Mouse (Mus musculus) CH12.LX (cell line): ENCODE measurements around the gene Odf3l2. TPM values are rescaled to one million over a fixed set of nuclear protein-coding genes. Genes with fewer than 3 reads are reported as not detected.

ENCODE experiments used
- DNase-seq: peaks from one replicate; pipeline ENCODE4 v3.0.0-alpha.2; 2013; ENCODE audit errors: extremely low read depth
- H3K27ac ChIP-seq: 2 replicates; pipeline ENCODE4 v1.5.1; 2012; ENCODE audit warnings: low read depth, mild to moderate bottlenecking, control low read depth, moderate library complexity; ENCODE audit not compliant: insufficient read depth
- H3K27me3 ChIP-seq: replicated peaks from 2 replicates; pipeline ENCODE3; 2012; ENCODE audit warnings: inconsistent platforms
- H3K36me3 ChIP-seq, 2 experiments: replicated peaks in 1 of 2; 2 replicates each; pipeline versions ENCODE3 to v1.6.1; 2012; ENCODE audit warnings: inconsistent platforms in 1 of 2, low read length in 1 of 2, mild to moderate bottlenecking in 1 of 2, mixed read lengths in 1 of 2, moderate library complexity in 1 of 2; ENCODE audit not compliant: control insufficient read depth in 1 of 2, insufficient read depth in 1 of 2
- H3K4me1 ChIP-seq, 2 experiments: 2 replicates each; pipeline ENCODE4 v1.6.1; 2012; ENCODE audit warnings: inconsistent platforms in 1 of 2, moderate library complexity in 1 of 2; ENCODE audit not compliant: insufficient read depth in 2 of 2, control insufficient read depth in 1 of 2
- H3K4me2 ChIP-seq: 2 replicates; pipeline ENCODE4 v1.6.1; 2012; ENCODE audit warnings: low read depth, mild to moderate bottlenecking, control low read depth; ENCODE audit not compliant: poor library complexity, insufficient read depth, severe bottlenecking
- H3K4me3 ChIP-seq, 3 experiments: fragments of 150-350 bp in 1 of 3; sonication (generic) in 1 of 3; replicated peaks in 1 of 3; 2 replicates each; pipeline versions ENCODE3 to v1.5.1; 2011 to 2012; ENCODE audit warnings: low read depth in 2 of 3, low read length in 2 of 3, mild to moderate bottlenecking in 2 of 3, moderate library complexity in 2 of 3, control low read depth in 1 of 3, improper control_type of control experiment in 1 of 3, inconsistent platforms in 1 of 3, mixed read lengths in 1 of 3; ENCODE audit not compliant: poor library complexity in 1 of 3
- H3K79me2 ChIP-seq: replicated peaks from 2 replicates; pipeline ENCODE4 v1.6.1; 2012; ENCODE audit warnings: mild to moderate bottlenecking, moderate library complexity; ENCODE audit not compliant: control insufficient read depth, poor library complexity, insufficient read depth, severe bottlenecking; ENCODE audit errors: extremely low read depth
- H3K9ac ChIP-seq: 2 replicates; pipeline ENCODE4 v1.6.1; 2012; ENCODE audit warnings: low read depth, mild to moderate bottlenecking, control low read depth, moderate library complexity; ENCODE audit not compliant: insufficient read depth
- H3K9me3 ChIP-seq: replicated peaks from 2 replicates; pipeline ENCODE3; 2012; ENCODE audit warnings: low read length, inconsistent platforms, mixed read lengths
- BHLHE40 ChIP-seq: IDR thresholded peaks from 2 replicates; pipeline ENCODE4 v1.6.1; 2011; ENCODE audit warnings: mild to moderate bottlenecking, low read depth, low read length, improper control_type of control experiment
- CHD1 ChIP-seq: IDR thresholded peaks from 2 replicates; pipeline ENCODE4 v1.6.1; 2012; ENCODE audit warnings: low read depth, low read length, improper control_type of control experiment, inconsistent platforms
- CHD2 ChIP-seq: IDR thresholded peaks from 2 replicates; pipeline ENCODE4 v1.6.1; 2011; ENCODE audit warnings: low read length, improper control_type of control experiment
- CTCF ChIP-seq, 2 experiments: IDR thresholded peaks in 1 of 2; conservative IDR thresholded peaks in 1 of 2; 2 replicates each; pipeline ENCODE4 v1.5.1; 2011 to 2012; ENCODE audit warnings: low read depth in 2 of 2, low read length in 2 of 2, improper control_type of control experiment in 1 of 2, inconsistent platforms in 1 of 2, mild to moderate bottlenecking in 1 of 2, moderate library complexity in 1 of 2
- E2F4 ChIP-seq: IDR thresholded peaks from 2 replicates; pipeline ENCODE4 v1.6.1; 2011; ENCODE audit warnings: low read depth, low read length, improper control_type of control experiment; ENCODE audit not compliant: insufficient replicate concordance
- ELF1 ChIP-seq: IDR thresholded peaks from 2 replicates; pipeline ENCODE4 v1.6.1; 2014; ENCODE audit warnings: low read depth, mild to moderate bottlenecking, inconsistent platforms, low read length, improper control_type of control experiment
- EP300 ChIP-seq: IDR thresholded peaks from 2 replicates; pipeline ENCODE4 v1.6.1; 2011; ENCODE audit warnings: low read length, improper control_type of control experiment
- ETS1 ChIP-seq: conservative IDR thresholded peaks from 2 replicates; pipeline ENCODE4 v1.6.1; 2012; ENCODE audit warnings: low read depth, mild to moderate bottlenecking, inconsistent platforms, low read length, improper control_type of control experiment, moderate library complexity
- GABPA ChIP-seq: IDR thresholded peaks from 2 replicates; pipeline ENCODE4 v1.6.1; 2012; ENCODE audit warnings: low read depth, low read length, improper control_type of control experiment, inconsistent platforms; ENCODE audit not compliant: insufficient replicate concordance
- HCFC1 ChIP-seq: IDR thresholded peaks from 2 replicates; pipeline ENCODE4 v1.6.1; 2012; ENCODE audit warnings: low read depth, mild to moderate bottlenecking, inconsistent platforms, low read length, improper control_type of control experiment
- IRF4 ChIP-seq: IDR thresholded peaks from 2 replicates; pipeline ENCODE4 v1.6.1; 2014; ENCODE audit warnings: low read depth, mild to moderate bottlenecking, inconsistent platforms, low read length, improper control_type of control experiment
- JUN ChIP-seq: IDR thresholded peaks from 2 replicates; pipeline ENCODE4 v1.6.1; 2011; ENCODE audit warnings: low read depth, mild to moderate bottlenecking, low read length, improper control_type of control experiment, moderate library complexity; ENCODE audit not compliant: insufficient read depth
- JUND ChIP-seq: conservative IDR thresholded peaks from 2 replicates; pipeline ENCODE4 v1.6.1; 2011; ENCODE audit warnings: low read depth, low read length, improper control_type of control experiment
- KAT2A ChIP-seq: IDR thresholded peaks from 2 replicates; pipeline ENCODE4 v1.6.1; 2012; ENCODE audit warnings: low read length, improper control_type of control experiment, inconsistent platforms; ENCODE audit not compliant: insufficient replicate concordance
- MAFK ChIP-seq: IDR thresholded peaks from 2 replicates; pipeline ENCODE4 v1.6.1; 2011; ENCODE audit warnings: low read length, improper control_type of control experiment; ENCODE audit not compliant: insufficient replicate concordance
- MAX ChIP-seq: IDR thresholded peaks from 2 replicates; pipeline ENCODE4 v1.6.1; 2011; ENCODE audit warnings: low read length, improper control_type of control experiment
- MAZ ChIP-seq: IDR thresholded peaks from 2 replicates; pipeline ENCODE4 v1.6.1; 2012; ENCODE audit warnings: low read depth, mild to moderate bottlenecking, inconsistent platforms, low read length, improper control_type of control experiment, moderate library complexity
- MEF2A ChIP-seq: IDR thresholded peaks from 2 replicates; pipeline ENCODE4 v1.6.1; 2014; ENCODE audit warnings: low read depth, mild to moderate bottlenecking, inconsistent platforms, low read length, improper control_type of control experiment, borderline replicate concordance
- MXI1 ChIP-seq: IDR thresholded peaks from 2 replicates; pipeline ENCODE4 v1.6.1; 2011; ENCODE audit warnings: mild to moderate bottlenecking, low read depth, low read length, improper control_type of control experiment
- MYC ChIP-seq: IDR thresholded peaks from 2 replicates; pipeline ENCODE4 v1.6.1; 2011; ENCODE audit warnings: low read depth, mild to moderate bottlenecking, improper control_type of control experiment, low read length
- NELFE ChIP-seq: IDR thresholded peaks from 2 replicates; pipeline ENCODE4 v1.6.1; 2011; ENCODE audit warnings: low read depth, low read length, improper control_type of control experiment
- NRF1 ChIP-seq: IDR thresholded peaks from 2 replicates; pipeline ENCODE4 v1.6.1; 2014; ENCODE audit warnings: low read depth, mild to moderate bottlenecking, inconsistent platforms, low read length, improper control_type of control experiment, moderate library complexity
- PAX5 ChIP-seq: IDR thresholded peaks from 2 replicates; pipeline ENCODE4 v1.6.1; 2012; ENCODE audit warnings: low read length, inconsistent platforms, mixed read lengths
- POLR2A ChIP-seq: IDR thresholded peaks from 2 replicates; pipeline ENCODE4 v1.6.1; 2011; ENCODE audit warnings: low read depth, mild to moderate bottlenecking, improper control_type of control experiment, low read length
- POLR2AphosphoS2 ChIP-seq: IDR thresholded peaks from 2 replicates; pipeline ENCODE4 v1.6.1; 2011; ENCODE audit warnings: low read depth, low read length, improper control_type of control experiment
- RAD21 ChIP-seq: IDR thresholded peaks from 2 replicates; pipeline ENCODE4 v1.6.1; 2011; ENCODE audit warnings: low read depth, mild to moderate bottlenecking, low read length, improper control_type of control experiment, moderate library complexity
- RCOR1 ChIP-seq: conservative IDR thresholded peaks from 2 replicates; pipeline ENCODE4 v1.6.1; 2012; ENCODE audit warnings: low read depth, mild to moderate bottlenecking, inconsistent platforms, low read length, improper control_type of control experiment
- SIN3A ChIP-seq: IDR thresholded peaks from 2 replicates; pipeline ENCODE4 v1.6.1; 2012; ENCODE audit warnings: low read length, improper control_type of control experiment, inconsistent platforms
- SMC3 ChIP-seq: IDR thresholded peaks from 2 replicates; pipeline ENCODE4 v1.6.1; 2011; ENCODE audit warnings: low read depth, low read length, improper control_type of control experiment
- TBP ChIP-seq: conservative IDR thresholded peaks from 2 replicates; pipeline ENCODE4 v1.6.1; 2011; ENCODE audit warnings: low read depth, low read length, improper control_type of control experiment
- TCF12 ChIP-seq: IDR thresholded peaks from 2 replicates; pipeline ENCODE4 v1.6.1; 2014; ENCODE audit warnings: low read depth, mild to moderate bottlenecking, inconsistent platforms, low read length, improper control_type of control experiment
- UBTF ChIP-seq: IDR thresholded peaks from 2 replicates; pipeline ENCODE4 v1.6.1; 2012; ENCODE audit warnings: low read depth, mild to moderate bottlenecking, inconsistent platforms, low read length, improper control_type of control experiment, moderate library complexity
- USF1 ChIP-seq: IDR thresholded peaks from 2 replicates; pipeline ENCODE4 v1.6.1; 2014; ENCODE audit warnings: low read depth, mild to moderate bottlenecking, inconsistent platforms, low read length, improper control_type of control experiment
- USF2 ChIP-seq: conservative IDR thresholded peaks from 2 replicates; pipeline ENCODE4 v1.6.1; 2011; ENCODE audit warnings: low read depth, low read length, improper control_type of control experiment
- ZC3H11A ChIP-seq: IDR thresholded peaks from 2 replicates; pipeline ENCODE4 v1.6.1; 2012; ENCODE audit warnings: low read depth, mild to moderate bottlenecking, inconsistent platforms, low read length, improper control_type of control experiment
- ZKSCAN1 ChIP-seq: IDR thresholded peaks from 2 replicates; pipeline ENCODE4 v1.6.1; 2012; ENCODE audit warnings: low read depth, inconsistent platforms, low read length, improper control_type of control experiment, borderline replicate concordance
- ZMIZ1 ChIP-seq: IDR thresholded peaks from 2 replicates; pipeline ENCODE4 v1.6.1; 2012; ENCODE audit warnings: low read depth, mild to moderate bottlenecking, inconsistent platforms, low read length, improper control_type of control experiment
- ZNF384 ChIP-seq: IDR thresholded peaks from 2 replicates; pipeline ENCODE4 v1.6.1; 2012; ENCODE audit warnings: low read depth, low read length, improper control_type of control experiment, inconsistent platforms
- dilution Hi-C: fragments of 300-500 bp; cut with MboI; formaldehyde crosslinking; loops from 2 replicates; pipeline ENCODE4 v1.14.3; 2020; ENCODE audit warnings: low sequenced_read_pairs; ENCODE audit not compliant: extremely low pct_unique_long_range_greater_than_20kb, extremely low pct_ligation_motif_present
- in situ Hi-C: fragments of 300-500 bp; cut with MboI; formaldehyde crosslinking; loops from 3 replicates; pipeline ENCODE4 v1.14.3; 2019; ENCODE audit warnings: low sequenced_read_pairs, low pct_ligation_motif_present, low pct_unique_long_range_greater_than_20kb, mixed read lengths
- polyA plus RNA-seq: library from polyadenylated mRNA; unstranded; fragments of >175 nt; gene quantifications from 2 replicates; pipeline ENCODE4 v1.2.1, GENCODE M21; 2012; ENCODE audit warnings: low read depth; ENCODE audit not compliant: insufficient read length
- total RNA-seq, 2 experiments: library from RNA; depleted of rRNA; stranded (reverse); fragments of 300-350 nt in 1 of 2; fragments of >200 nt in 1 of 2; gene quantifications; 2 replicates each; pipeline ENCODE4 v1.2.3; 2012 to 2014

The Odf3l2 gene
- total and polyA plus RNA-seq, 3 experiments, result not detected

GRCm38 (mm10) chr10:79681591-79682245 is 36.2 kb upstream of the Odf3l2 start, which contains the start of gene Cdc34:
Gene Cdc34 (plus strand): TSS chr10:79682195.
- H3K36me3 ChIP-seq, result peaks cover 22 to 36% of the 10 kb centered on the region in 2 experiments
- TF ChIP-seq CTCF (conservative IDR thresholded peaks at IDR 0.05 in 1 of 2, IDR thresholded peaks at IDR 0.05 in 1 of 2; ENCODE audit: low read depth in 2 of 2, low read length in 2 of 2) (peak in 1 of 2 experiments; percentile 19; a peak in 1 of 4 replicates), NELFE (peak; percentile 66), PAX5 (no peak), POLR2AphosphoS2 (no peak), ELF1 (peak; percentile 99), SIN3A (peak; percentile 63), MEF2A (peak; percentile 40; the same call in 1 of the 2 replicates), HCFC1 (peak; percentile 97), NRF1 (peak; percentile 93), MYC (no peak), POLR2A (peak; percentile 97), JUN (no peak), E2F4 (no peak), ZKSCAN1 (no peak), ZNF384 (no peak), CHD1 (no peak), USF1 (no peak), JUND (no peak), IRF4 (peak; percentile 40; the same call in 1 of the 2 replicates), CHD2 (no peak), ZC3H11A (no peak), USF2 (no peak), MXI1 (peak; percentile 66; the same call in 1 of the 2 replicates), UBTF (0 out of 2 replicates have a peak, but pooled peaks have one; percentile 40), RAD21 (no peak), MAFK (no peak), BHLHE40 (peak; percentile 17; the same call in 1 of the 2 replicates), MAX (no peak), SMC3 (no peak), EP300 (no peak), MAZ (peak; percentile 88), TCF12 (peak; percentile 74), GABPA (peak; percentile 49; the same call in 1 of the 2 replicates), RCOR1 (no peak), ZMIZ1 (peak; percentile 81), ETS1 (no peak), KAT2A (peak; percentile 98), TBP (0 out of 2 replicates have a peak, but pooled peaks have one; percentile 19)
- peaks cover 2% of the 10 kb centered on the region for H3K9me3 ChIP-seq
- H3K4me3 ChIP-seq, result peak within 1 kb of the TSS; percentile 92 to 98 (median 93)
- dilution Hi-C loops (no loop called here), in situ Hi-C loops (no loop called here)
- H3K9ac ChIP-seq, result peak within 1 kb of the TSS; percentile 97
- H3K27me3 ChIP-seq, result no peaks in the 10 kb centered on the region
- H3K4me2 ChIP-seq, result peak within 1 kb of the TSS; percentile 69
- H3K79me2 ChIP-seq, result peaks cover 31% of the 10 kb centered on the region
- H3K4me1 ChIP-seq, result peaks cover 24 to 35% of the 10 kb centered on the region in 2 experiments
- H3K27ac ChIP-seq, result peak within 1 kb of the TSS; percentile 58
- peak; percentile 98 for DNase-seq
